Mouse (Mus musculus): ENCODE measurements around the gene Vars2. TPM values are rescaled to one million over a fixed set of nuclear protein-coding genes. Genes with fewer than 3 reads are reported as not detected.

Gene Vars2
- 7.4 to 13.8 TPM (median 11.3 TPM) in 3 replicates for total RNA-seq (2017)

- peak; percentile 74 for ATAC-seq (replicated peaks; ENCODE audit: insufficient number of reproducible peaks, low FRiP score, low TSS enrichment, poor library complexity, severe bottlenecking)
Observed at GRCm38 (mm10) chr17:35667334-35668065, at the start of gene Vars2. Gene Vars2, minus strand, starts transcription at chr17:35667592.

GRCm38 (mm10) chr17:35717080-35717479 is 49.7 kb upstream of the Vars2 start:
- ATAC-seq (replicated peaks; ENCODE audit: insufficient number of reproducible peaks, low FRiP score, low TSS enrichment, poor library complexity, severe bottlenecking), result no peak

GRCm38 (mm10) chr17:35716114-35716513 is 48.7 kb upstream of the Vars2 start:
- ATAC-seq (replicated peaks; ENCODE audit: insufficient number of reproducible peaks, low FRiP score, low TSS enrichment, poor library complexity, severe bottlenecking), result no peak

GRCm38 (mm10) chr17:35710705-35711347 is 43.4 kb upstream of the Vars2 start:
- ATAC-seq (replicated peaks; ENCODE audit: insufficient number of reproducible peaks, low FRiP score, low TSS enrichment, poor library complexity, severe bottlenecking), result no peak

- no peak for ATAC-seq (replicated peaks; ENCODE audit: insufficient number of reproducible peaks, low FRiP score, low TSS enrichment, poor library complexity, severe bottlenecking)
Observed at GRCm38 (mm10) chr17:35708611-35709010, 41.2 kb upstream of the Vars2 start.

GRCm38 (mm10) chr17:35707929-35708328 is 40.5 kb upstream of the Vars2 start:
- ATAC-seq (replicated peaks; ENCODE audit: insufficient number of reproducible peaks, low FRiP score, low TSS enrichment, poor library complexity, severe bottlenecking), result no peak

GRCm38 (mm10) chr17:35705836-35706235 is 38.4 kb upstream of the Vars2 start:
- ATAC-seq (replicated peaks; ENCODE audit: insufficient number of reproducible peaks, low FRiP score, low TSS enrichment, poor library complexity, severe bottlenecking), result no peak

- no peak for ATAC-seq (replicated peaks; ENCODE audit: insufficient number of reproducible peaks, low FRiP score, low TSS enrichment, poor library complexity, severe bottlenecking)
Observed at GRCm38 (mm10) chr17:35704621-35705464, 37.5 kb upstream of the Vars2 start, which contains the start of gene Ddr1. Gene Ddr1, minus strand, starts transcription at chr17:35704621.

GRCm38 (mm10) chr17:35703751-35704271 is 36.4 kb upstream of the Vars2 start:
- no peak for ATAC-seq (replicated peaks; ENCODE audit: insufficient number of reproducible peaks, low FRiP score, low TSS enrichment, poor library complexity, severe bottlenecking)

GRCm38 (mm10) chr17:35703065-35703464 is 35.7 kb upstream of the Vars2 start:
- ATAC-seq (replicated peaks; ENCODE audit: insufficient number of reproducible peaks, low FRiP score, low TSS enrichment, poor library complexity, severe bottlenecking), result no peak

GRCm38 (mm10) chr17:35702605-35703004 is 35.2 kb upstream of the Vars2 start:
- ATAC-seq (replicated peaks; ENCODE audit: insufficient number of reproducible peaks, low FRiP score, low TSS enrichment, poor library complexity, severe bottlenecking), result no peak

GRCm38 (mm10) chr17:35701978-35702461 is 34.6 kb upstream of the Vars2 start:
- no peak for ATAC-seq (replicated peaks; ENCODE audit: insufficient number of reproducible peaks, low FRiP score, low TSS enrichment, poor library complexity, severe bottlenecking)

GRCm38 (mm10) chr17:35701203-35701977 is 34.0 kb upstream of the Vars2 start:
- ATAC-seq (replicated peaks; ENCODE audit: insufficient number of reproducible peaks, low FRiP score, low TSS enrichment, poor library complexity, severe bottlenecking), result no peak

- no peak for ATAC-seq (replicated peaks; ENCODE audit: insufficient number of reproducible peaks, low FRiP score, low TSS enrichment, poor library complexity, severe bottlenecking)
Observed at GRCm38 (mm10) chr17:35700371-35700961, 33.1 kb upstream of the Vars2 start.

- no peak for ATAC-seq (replicated peaks; ENCODE audit: insufficient number of reproducible peaks, low FRiP score, low TSS enrichment, poor library complexity, severe bottlenecking)
Observed at GRCm38 (mm10) chr17:35699919-35700318, 32.5 kb upstream of the Vars2 start.

GRCm38 (mm10) chr17:35698501-35698883 is 31.1 kb upstream of the Vars2 start:
- ATAC-seq (replicated peaks; ENCODE audit: insufficient number of reproducible peaks, low FRiP score, low TSS enrichment, poor library complexity, severe bottlenecking), result no peak

GRCm38 (mm10) chr17:35697759-35698500 is 30.5 kb upstream of the Vars2 start:
- no peak for ATAC-seq (replicated peaks; ENCODE audit: insufficient number of reproducible peaks, low FRiP score, low TSS enrichment, poor library complexity, severe bottlenecking)
